Mouse (Mus musculus): Measurements from ENCODE around the gene Grap2. TPM values are rescaled to one million over a fixed set of nuclear protein-coding genes. Genes with fewer than 3 reads are reported as not detected.

Gene Grap2
- 0.29 TPM for polyA plus RNA-seq (2014; fragmentation: Illumina TruSeq; extraction: RNeasy Lipid Tissue Mini Kit (QIAGEN cat#74804); ENCODE audit: low read depth, low replicate concordance)

GRCm38 (mm10) chr15:80572291-80572690 lies at the start of gene Grap2:
Grap2 (plus strand) TSS chr15:80572594.

GRCm38 (mm10) chr15:80565106-80565665 lies 7.2 kb upstream of the Grap2 start, which contains the start of gene Enthd1:
Enthd1 (minus strand) TSS chr15:80565156.

GRCm38 (mm10) chr15:80671295-80672252 lies 99.2 kb downstream of the Grap2 start, which contains the start of gene Fam83f:
Fam83f (plus strand) TSS chr15:80671847.

Other genes with a start within 250 kb of the Grap2 start
- not detected for gene Enthd1, start 7.4 kb upstream of the Grap2 start, polyA plus RNA-seq (2014; fragmentation: Illumina TruSeq; extraction: RNeasy Lipid Tissue Mini Kit (QIAGEN cat#74804); ENCODE audit: low read depth, low replicate concordance)
- 0.29 TPM for gene Fam83f, start 99.3 kb downstream of the Grap2 start, polyA plus RNA-seq (2014; fragmentation: Illumina TruSeq; extraction: RNeasy Lipid Tissue Mini Kit (QIAGEN cat#74804); ENCODE audit: low read depth, low replicate concordance)
- 8.4 TPM for gene Tnrc6b, start 138.7 kb downstream of the Grap2 start, polyA plus RNA-seq (2014; fragmentation: Illumina TruSeq; extraction: RNeasy Lipid Tissue Mini Kit (QIAGEN cat#74804); ENCODE audit: low read depth, low replicate concordance)